Mouse (Mus musculus): Measurements from ENCODE around the gene Gas7.

DNA sequence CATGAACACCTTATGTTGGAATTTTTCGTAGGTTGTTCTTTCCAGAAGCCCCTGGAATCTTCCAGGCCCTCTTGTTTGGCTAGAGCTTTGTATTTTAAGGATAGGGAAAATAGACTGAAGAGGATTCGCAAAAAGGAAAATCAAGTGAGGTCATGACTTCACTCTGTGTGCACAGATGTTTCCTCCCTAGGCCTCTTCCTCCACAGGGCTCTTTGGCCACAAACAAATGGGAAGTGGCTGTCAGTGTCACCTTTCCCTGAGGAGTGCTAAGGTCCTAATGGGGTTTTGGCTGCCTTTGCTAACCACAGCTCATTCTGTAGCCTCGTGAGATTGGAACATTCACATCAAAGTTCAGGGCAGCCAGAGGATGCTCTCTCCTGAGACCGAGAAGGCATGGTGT lies 122.8 kb downstream of the Gas7 start:
- no peak for TF ChIP-seq CTCF (IDR thresholded peaks at IDR 0.05; ENCODE audit: control insufficient read depth, insufficient read depth, insufficient replicate concordance, low read depth, low read length)
- no peak for TF ChIP-seq POLR2A (IDR thresholded peaks at IDR 0.05; ENCODE audit: control insufficient read depth, low read depth, low read length)
